Mouse (Mus musculus) lung, embryonic 15.5 days (tissue): ENCODE results near the gene Cbfb. TPM values are rescaled to one million over a fixed set of nuclear protein-coding genes. Genes with fewer than 3 reads are reported as not detected.

Experiments
- ATAC-seq: fragments of 200-750 bp; cut with Nextera tagmentation; 2 replicates; pipeline ENCODE4 v1.8.0; 2017; ENCODE audit warnings: moderate number of reproducible peaks, borderline replicate concordance; ENCODE audit not compliant: low FRiP score, low TSS enrichment; ENCODE audit errors: extremely low read depth
- H3K27ac ChIP-seq: fragments of 300-500 bp; sonication (generic); 2 replicates; pipeline ENCODE4 v1.5.1; 2015; ENCODE audit warnings: moderate library complexity, mild to moderate bottlenecking, inconsistent platforms
- H3K27me3 ChIP-seq: fragments of 300-500 bp; sonication (generic); 2 replicates; pipeline ENCODE4 v1.6.1; 2015; ENCODE audit warnings: inconsistent platforms
- H3K36me3 ChIP-seq: fragments of 300-500 bp; sonication (generic); 2 replicates; pipeline ENCODE4 v1.6.1; 2015; ENCODE audit warnings: inconsistent platforms
- H3K4me1 ChIP-seq: fragments of 300-500 bp; sonication (generic); 2 replicates; pipeline ENCODE4 v1.6.1; 2015; ENCODE audit warnings: inconsistent platforms
- H3K4me2 ChIP-seq: fragments of 300-500 bp; sonication (generic); 2 replicates; pipeline ENCODE4 v1.6.1; 2015; ENCODE audit warnings: inconsistent platforms, mild to moderate bottlenecking, moderate library complexity
- H3K4me3 ChIP-seq: fragments of 300-500 bp; sonication (generic); 2 replicates; pipeline ENCODE4 v1.5.1; 2015; ENCODE audit warnings: mild to moderate bottlenecking, inconsistent platforms
- H3K9ac ChIP-seq: fragments of 300-500 bp; sonication (generic); 2 replicates; pipeline ENCODE4 v1.6.1; 2015; ENCODE audit warnings: inconsistent platforms
- H3K9me3 ChIP-seq: fragments of 300-500 bp; sonication (generic); 2 replicates; pipeline ENCODE4 v1.6.1; 2016; ENCODE audit warnings: inconsistent platforms
- WGBS: fragments of 180-500 bp; shearing (Covaris S2); methylation state at CpG from one replicate; pipeline ENCODE4 v1.1.7; 2015; 5-methylcytosine and 5-hydroxymethylcytosine counted together
- polyA plus RNA-seq: library from polyadenylated mRNA; unstranded; fragments of >200 nt; fragmentation: Nextera tagmentation; extraction: Ambion mirVana; gene quantifications from 2 replicates; pipeline ENCODE4 v1.2.1, GENCODE M21; 2015

Gene Cbfb
- polyA plus RNA-seq, 1 experiment from 2014 or later: 62.9 TPM

DNA sequence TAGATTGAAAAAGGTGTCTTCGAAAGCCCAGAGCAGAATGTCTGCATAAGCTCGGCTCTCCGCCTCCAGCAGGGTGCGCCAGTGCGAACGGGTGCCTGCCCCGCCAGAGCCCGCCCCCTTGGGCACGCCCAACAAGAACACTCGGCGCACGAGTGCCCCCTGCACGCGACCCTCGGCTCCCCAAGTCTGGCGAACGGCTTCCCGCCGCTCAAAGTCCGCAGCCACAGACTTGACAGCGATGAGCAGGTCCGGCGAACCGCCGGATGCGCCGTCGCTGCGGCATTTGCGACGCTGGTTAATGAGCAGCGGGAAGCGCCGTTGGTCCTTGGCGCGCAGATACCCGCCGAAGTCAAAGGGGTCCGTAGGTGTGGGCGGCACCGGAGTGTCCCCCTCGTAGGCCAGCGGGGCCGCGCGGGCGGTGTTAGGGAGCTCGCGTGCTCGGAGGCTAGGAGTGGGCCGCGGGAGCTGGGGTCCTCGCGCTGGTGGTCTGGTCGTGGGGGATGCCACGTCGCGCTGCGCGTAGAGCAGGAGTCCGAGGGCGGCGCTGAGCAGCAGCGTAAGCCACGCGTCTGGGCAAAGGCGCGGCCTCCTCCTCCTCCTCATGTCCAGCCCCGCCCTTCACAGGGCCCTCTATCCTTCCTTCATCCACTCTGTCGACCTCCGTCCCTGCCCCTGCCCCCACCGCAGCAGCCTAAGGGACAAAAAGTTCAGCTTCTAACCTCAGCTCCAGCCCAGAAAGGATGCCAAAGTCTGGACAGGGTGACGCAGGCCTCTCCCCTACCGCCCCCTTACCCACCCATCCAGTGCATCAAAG, 83.9 kb downstream of the Cbfb start:
- H3K9ac ChIP-seq: peak overlapping the region; percentile 54
- H3K4me2 ChIP-seq: peak overlapping the region; percentile 97
- WGBS: under 1% methylated on average over 74 of the region's 74 CpGs
- peaks cover 37% of the 10 kb centered on the region for H3K4me1 ChIP-seq
- H3K27ac ChIP-seq: peak overlapping the region; percentile 84
- peak; percentile 89 for ATAC-seq
- H3K27me3 ChIP-seq: peaks cover 30% of the 10 kb centered on the region
- peak overlapping the region; percentile 54 for H3K4me3 ChIP-seq
- no peaks in the 10 kb centered on the region for H3K9me3 ChIP-seq
- peaks cover 39% of the 10 kb centered on the region for H3K36me3 ChIP-seq

DNA sequence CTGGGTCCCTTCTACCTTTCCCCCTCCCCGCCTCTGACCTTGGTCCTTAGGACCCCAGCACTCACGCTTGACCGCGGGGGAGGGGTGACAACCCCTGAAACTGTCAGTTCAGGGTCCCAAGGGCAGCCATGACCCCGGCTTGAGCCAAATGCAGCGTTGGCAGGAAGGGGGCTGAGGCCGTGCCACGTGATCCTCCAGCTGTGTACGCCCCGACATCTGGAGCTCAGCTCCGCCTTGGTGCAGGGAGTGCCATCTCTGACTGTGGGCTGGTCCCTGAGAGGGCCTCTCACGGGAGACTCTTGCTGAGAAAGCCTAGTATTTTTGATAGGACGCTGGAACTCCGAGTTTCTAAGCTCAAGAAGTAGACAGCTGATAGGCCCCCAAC, 84.5 kb downstream of the Cbfb start, which contains the start of gene B3gnt9:
B3gnt9 (minus strand) TSS at position 188 of the 385 bp plus-strand sequence.
- ATAC-seq: peak; percentile 86
- Histone ChIP-seq H3K36me3 (peaks cover 33% of the 10 kb centered on the region), H3K9me3 (no peaks in the 10 kb centered on the region), H3K9ac (peak within 1 kb of the TSS; percentile 54), H3K4me3 (peak within 1 kb of the TSS; percentile 54), H3K27me3 (peaks cover 36% of the 10 kb centered on the region), H3K27ac (peak within 1 kb of the TSS; percentile 84), H3K4me2 (peak within 1 kb of the TSS; percentile 97), H3K4me1 (peaks cover 43% of the 10 kb centered on the region)
- WGBS: 1% methylated on average over 14 of the region's 14 CpGs

GRCm38 (mm10) chr8:105257318-105258114, 87.0 kb downstream of the Cbfb start:
- Histone ChIP-seq H3K4me2 (no peak overlapping the region), H3K36me3 (peaks cover 9% of the 10 kb centered on the region; the same call in 1 of the 2 replicates), H3K27me3 (peaks cover 49% of the 10 kb centered on the region), H3K4me1 (peaks cover 50% of the 10 kb centered on the region), H3K27ac (no peak overlapping the region), H3K9ac (no peak overlapping the region), H3K4me3 (no peak overlapping the region), H3K9me3 (no peaks in the 10 kb centered on the region)
- WGBS: 73% methylated on average over 7 of the region's 7 CpGs
- ATAC-seq: no peak

DNA sequence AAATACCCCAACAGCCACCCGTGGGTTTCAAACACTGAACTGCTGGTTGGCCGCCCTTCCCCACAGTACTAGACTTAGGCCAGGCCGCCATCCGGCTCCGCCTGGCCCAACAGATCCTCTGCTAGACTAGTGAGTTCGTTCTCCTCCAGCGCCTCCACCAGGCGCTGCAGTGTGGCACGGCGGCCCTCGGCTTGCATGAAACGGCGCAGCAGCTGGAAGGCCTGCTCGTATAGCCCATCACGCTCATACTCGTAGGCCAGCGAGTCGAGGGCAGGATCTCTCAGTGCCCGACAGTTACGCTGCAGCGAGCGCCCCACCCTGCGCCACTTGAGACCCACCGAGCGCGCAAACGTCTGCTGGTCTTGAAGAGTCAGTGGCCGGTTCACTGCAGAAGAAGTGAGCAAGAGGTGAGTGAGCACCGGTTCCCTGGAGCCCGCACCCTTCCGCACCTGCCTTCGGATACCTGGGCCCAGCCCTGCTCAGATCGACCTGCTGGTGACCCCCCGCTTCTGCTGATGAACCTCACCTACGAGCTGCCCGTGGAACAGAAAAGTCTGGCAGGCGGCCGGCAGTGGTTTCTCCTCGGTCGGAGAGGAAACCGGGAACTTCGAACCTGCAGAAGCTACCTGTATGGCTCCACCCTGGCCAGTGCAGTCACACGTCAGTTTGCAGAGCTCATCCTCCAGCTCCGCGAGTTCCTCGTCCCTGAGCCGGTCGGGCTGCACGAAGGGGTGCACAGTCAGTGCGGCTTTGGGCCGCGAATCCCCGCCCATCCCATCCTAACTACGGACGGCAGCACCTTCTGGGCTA, 88.6 kb downstream of the Cbfb start:
- Histone ChIP-seq H3K36me3 (no peaks in the 10 kb centered on the region), H3K4me3 (peak overlapping the region; percentile 39), H3K9ac (no peak overlapping the region), H3K9me3 (no peaks in the 10 kb centered on the region), H3K27me3 (peaks cover 57% of the 10 kb centered on the region), H3K4me2 (peak overlapping the region; percentile 78), H3K4me1 (peaks cover 47% of the 10 kb centered on the region), H3K27ac (no peak overlapping the region)
- ATAC-seq: no peak
- 7% methylated on average over 55 of the region's 55 CpGs for WGBS

- 2% methylated on average over 30 of the region's 30 CpGs for WGBS
- peak; percentile 21; the same call in 1 of the 2 replicates for ATAC-seq
Measured at GRCm38 (mm10) chr8:105259721-105260320, 89.3 kb downstream of the Cbfb start.

DNA sequence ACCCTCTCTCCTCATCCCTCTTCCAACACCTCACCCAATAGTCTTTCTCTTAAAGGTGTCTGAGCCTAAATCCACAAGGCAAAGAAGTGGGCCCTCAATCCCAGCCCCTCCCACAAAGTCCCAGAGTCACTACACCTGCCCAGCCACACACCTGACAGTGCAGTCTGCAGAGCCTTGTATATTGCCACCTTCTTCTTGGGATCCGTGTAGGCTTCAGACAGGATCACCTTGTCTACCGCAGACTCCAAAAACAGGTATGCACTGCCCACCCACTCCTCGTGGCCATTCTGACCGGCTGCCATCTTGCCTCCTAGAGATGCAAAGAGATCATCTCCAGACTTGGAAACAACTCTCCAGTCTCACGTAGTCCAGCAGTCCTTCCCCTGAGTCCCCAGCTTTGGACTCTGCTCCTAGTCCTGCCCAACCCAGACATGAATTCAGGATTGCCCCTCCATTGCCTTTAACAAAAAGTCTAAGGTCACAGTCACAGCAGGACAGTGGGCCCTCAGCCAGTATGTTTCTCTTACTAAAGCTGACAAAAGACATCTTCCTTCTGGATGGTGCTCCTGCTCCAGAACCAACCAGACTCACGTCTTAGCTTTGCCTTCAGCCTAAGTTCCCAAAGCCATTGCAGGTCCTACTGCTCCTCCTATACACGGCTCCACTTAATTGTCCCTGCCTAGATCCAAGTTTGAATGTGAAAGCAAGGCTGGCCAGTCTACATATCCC, 90.1 kb downstream of the Cbfb start:
- WGBS: 61% methylated on average over 7 of the region's 7 CpGs
- Histone ChIP-seq H3K4me2 (no peak overlapping the region; the same call in 1 of the 2 replicates), H3K9me3 (no peaks in the 10 kb centered on the region), H3K4me3 (no peak overlapping the region), H3K27ac (no peak overlapping the region), H3K9ac (no peak overlapping the region), H3K27me3 (peaks cover 55% of the 10 kb centered on the region), H3K4me1 (peaks cover 43% of the 10 kb centered on the region), H3K36me3 (no peaks in the 10 kb centered on the region)
- no peak for ATAC-seq

More at GRCm38 (mm10) chr8:105259721-105260320, 89.3 kb downstream of the Cbfb start:
- Histone ChIP-seq H3K36me3 (no peaks in the 10 kb centered on the region), H3K27ac (no peak overlapping the region), H3K4me2 (peak overlapping the region; percentile 78), H3K9me3 (no peaks in the 10 kb centered on the region), H3K4me1 (peaks cover 44% of the 10 kb centered on the region), H3K27me3 (peaks cover 57% of the 10 kb centered on the region), H3K4me3 (peak overlapping the region; percentile 39), H3K9ac (no peak overlapping the region)

DNA sequence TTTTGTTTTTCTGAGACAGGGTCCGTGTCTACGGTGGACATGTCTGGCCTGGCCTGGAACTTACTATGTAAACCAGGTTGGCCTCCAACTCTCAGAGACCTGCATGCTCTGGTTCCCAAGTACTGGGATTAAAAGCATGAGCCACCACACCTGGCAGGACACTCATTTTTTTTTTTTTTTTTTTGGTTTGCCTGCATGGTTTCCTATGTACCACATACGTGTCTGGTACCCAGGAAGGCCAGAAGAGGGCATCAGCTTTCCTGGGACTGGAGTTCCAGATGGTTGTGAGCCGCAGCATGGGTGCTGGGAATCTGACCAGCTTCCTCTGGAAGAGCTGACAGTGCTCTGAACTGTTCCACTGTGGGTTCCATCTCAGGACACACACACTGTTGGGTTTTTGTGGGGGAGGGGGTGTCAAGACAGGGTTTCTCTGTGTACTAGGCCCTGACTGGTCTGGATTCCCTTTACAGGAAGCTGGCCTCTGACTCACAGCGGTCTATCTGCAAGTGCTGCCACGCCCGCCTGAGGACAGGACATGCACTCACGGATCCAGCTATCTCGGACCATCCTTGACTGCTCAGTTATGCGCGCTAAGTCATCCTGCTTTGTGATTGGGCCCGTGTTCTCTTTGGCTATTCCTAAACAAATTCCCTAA, 91.0 kb downstream of the Cbfb start:
- H3K9ac ChIP-seq: no peak overlapping the region
- 83% methylated on average over 12 of the region's 12 CpGs for WGBS

DNA sequence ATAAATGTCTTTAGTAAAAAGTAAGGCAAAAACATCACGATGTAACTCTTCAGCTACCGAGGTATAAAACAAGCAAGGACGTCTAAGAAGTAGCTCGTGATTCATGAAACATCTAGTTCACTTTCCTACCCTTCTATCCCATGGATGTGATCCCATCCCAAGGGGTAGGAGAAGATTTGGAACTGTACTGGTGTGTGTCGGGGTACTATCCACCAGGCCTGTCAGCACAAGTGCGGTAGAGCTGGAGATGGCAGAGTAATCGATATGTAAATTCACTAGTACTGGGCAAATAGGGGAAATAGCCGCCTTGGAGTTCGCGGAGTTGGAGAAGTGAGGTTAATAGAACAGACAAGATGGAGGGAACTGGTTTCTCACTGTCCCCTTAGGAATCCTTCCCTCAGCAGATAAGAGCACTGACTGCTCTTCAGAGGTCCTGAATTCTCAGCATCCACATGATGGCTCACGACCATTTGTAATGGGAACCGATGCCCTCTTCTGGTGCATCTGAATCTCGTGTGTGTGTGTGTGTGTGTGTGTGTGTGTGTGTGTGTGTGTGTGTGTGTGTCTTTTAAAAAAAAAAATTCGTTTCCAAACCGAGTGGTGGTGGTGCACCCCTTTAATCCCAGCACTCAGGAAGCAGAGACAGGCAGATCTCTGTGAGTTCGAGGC, 92.9 kb downstream of the Cbfb start:
- Histone ChIP-seq H3K9me3 (no peaks in the 10 kb centered on the region), H3K4me3 (peak overlapping the region; percentile 73), H3K36me3 (no peaks in the 10 kb centered on the region), H3K4me2 (peak overlapping the region; percentile 93), H3K27me3 (peaks cover 57% of the 10 kb centered on the region), H3K27ac (no peak overlapping the region), H3K9ac (no peak overlapping the region), H3K4me1 (peaks cover 48% of the 10 kb centered on the region)
- no peak for ATAC-seq
- 41% methylated on average over 16 of the region's 16 CpGs for WGBS

More for the DNA sequence above, 91.0 kb downstream of the Cbfb start:
- no peak overlapping the region for H3K4me2 ChIP-seq
- H3K27ac ChIP-seq: no peak overlapping the region
- H3K9me3 ChIP-seq: no peaks in the 10 kb centered on the region
- peaks cover 39% of the 10 kb centered on the region for H3K4me1 ChIP-seq
- H3K4me3 ChIP-seq: no peak overlapping the region
- no peak for ATAC-seq
- H3K27me3 ChIP-seq: peaks cover 49% of the 10 kb centered on the region
- no peaks in the 10 kb centered on the region for H3K36me3 ChIP-seq

DNA sequence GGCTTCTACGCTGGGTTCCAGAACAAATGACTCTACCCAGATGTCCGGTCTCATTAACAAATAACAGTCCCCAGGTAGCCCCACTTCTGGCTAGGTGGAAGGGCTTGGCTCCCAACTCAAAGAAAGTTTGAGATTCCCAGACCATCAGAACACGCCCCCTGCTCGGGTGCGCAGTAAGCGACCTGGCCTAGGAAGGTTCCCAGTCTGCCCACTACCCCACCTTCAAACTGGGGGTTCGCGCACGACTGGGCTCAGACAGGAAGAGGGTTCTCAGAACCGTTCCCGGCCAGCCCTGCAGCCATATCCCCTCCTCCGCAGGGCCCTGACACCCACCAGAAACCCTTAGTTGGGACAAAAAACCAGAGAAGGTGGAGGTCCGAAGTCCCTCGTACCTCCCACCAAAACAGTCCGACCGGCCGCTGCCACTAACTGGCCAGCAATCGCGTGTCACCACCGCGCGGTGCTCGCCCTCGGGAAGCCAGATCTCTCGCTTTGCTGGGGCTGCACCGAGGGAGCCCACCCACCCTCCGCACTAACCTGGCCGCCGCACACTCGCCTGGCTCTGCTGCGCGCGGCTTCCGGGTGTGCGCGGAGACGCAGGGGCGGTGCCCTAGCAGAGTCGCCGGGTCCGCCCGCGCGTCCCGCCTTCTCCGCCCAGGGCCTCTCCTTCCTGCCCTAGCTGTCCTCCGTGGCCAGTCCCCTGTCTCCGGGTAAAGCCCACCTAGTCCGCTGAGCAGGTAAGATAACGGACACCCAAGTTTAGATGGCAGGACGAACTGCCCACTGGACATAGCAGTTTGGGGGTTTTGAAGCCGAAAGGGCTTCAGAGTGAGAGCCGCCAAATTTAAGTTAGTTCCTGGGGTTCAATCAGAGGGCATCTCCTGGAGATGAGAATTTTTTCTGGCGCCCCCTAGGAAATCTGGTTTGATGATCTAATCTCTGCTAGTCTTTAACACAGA, 93.8 kb downstream of the Cbfb start, which contains the start of the genes Tradd and Fbxl8:
Tradd (minus strand) TSS at position 586 of the 959 bp plus-strand sequence.
Fbxl8 (plus strand) TSS at position 625 of the 959 bp plus-strand sequence.
- H3K4me2 ChIP-seq: peak within 1 kb of the TSS; percentile 93
- H3K36me3 ChIP-seq: no peaks in the 10 kb centered on the region
- peak within 1 kb of the TSS; percentile 73 for H3K4me3 ChIP-seq
- ATAC-seq: peak; percentile 70
- WGBS: under 1% methylated on average over 54 of the region's 54 CpGs
- peaks cover 57% of the 10 kb centered on the region for H3K27me3 ChIP-seq
- H3K9ac ChIP-seq: peak within 1 kb of the TSS; percentile 51
- no peaks in the 10 kb centered on the region for H3K9me3 ChIP-seq
- peaks cover 50% of the 10 kb centered on the region for H3K4me1 ChIP-seq
- no peak within 1 kb of the TSS for H3K27ac ChIP-seq
